Mouse (Mus musculus) C2C12 (cell line): ENCODE data around the gene Tsnax.

Experiments
- CEBPB ChIP-seq: IDR thresholded peaks from one replicate; pipeline ENCODE4 v1.6.1; 2011; ENCODE audit warnings: low read depth, mild to moderate bottlenecking, control low read depth, moderate library complexity
- CTCF ChIP-seq: IDR thresholded peaks from one replicate; pipeline ENCODE4 v1.5.1; 2011; ENCODE audit not compliant: control insufficient read depth, insufficient read depth, insufficient read length
- MAX ChIP-seq: IDR thresholded peaks from one replicate; pipeline ENCODE4 v1.6.1; 2011; ENCODE audit warnings: mild to moderate bottlenecking, control low read depth
- MYOD1 ChIP-seq: IDR thresholded peaks from one replicate; pipeline ENCODE4 v1.6.1; 2011; ENCODE audit warnings: low read depth; ENCODE audit not compliant: control insufficient read depth, insufficient read length
- MYOG ChIP-seq: IDR thresholded peaks from one replicate; pipeline ENCODE4 v1.6.1; 2011; ENCODE audit not compliant: control insufficient read depth, insufficient read length; ENCODE audit errors: extremely low read depth
- USF1 ChIP-seq: IDR thresholded peaks from one replicate; pipeline ENCODE4 v1.6.1; 2011; ENCODE audit warnings: low read depth, mild to moderate bottlenecking, control low read depth, moderate library complexity

- TF ChIP-seq CTCF (no peak), USF1 (no peak), MYOD1 (no peak), MAX (no peak), MYOG (no peak), CEBPB (no peak)
These were observed 54.3 kb downstream of the Tsnax start for GRCm38 (mm10) chr8:125066913-125067595.
